Mouse (Mus musculus): ENCODE measurements around the gene Hmgb2. TPM values are rescaled to one million over a fixed set of nuclear protein-coding genes. Genes with fewer than 3 reads are reported as not detected.

Gene Hmgb2
- total and polyA plus RNA-seq, 3 experiments = 144 to 241 (median 165) TPM

DNA sequence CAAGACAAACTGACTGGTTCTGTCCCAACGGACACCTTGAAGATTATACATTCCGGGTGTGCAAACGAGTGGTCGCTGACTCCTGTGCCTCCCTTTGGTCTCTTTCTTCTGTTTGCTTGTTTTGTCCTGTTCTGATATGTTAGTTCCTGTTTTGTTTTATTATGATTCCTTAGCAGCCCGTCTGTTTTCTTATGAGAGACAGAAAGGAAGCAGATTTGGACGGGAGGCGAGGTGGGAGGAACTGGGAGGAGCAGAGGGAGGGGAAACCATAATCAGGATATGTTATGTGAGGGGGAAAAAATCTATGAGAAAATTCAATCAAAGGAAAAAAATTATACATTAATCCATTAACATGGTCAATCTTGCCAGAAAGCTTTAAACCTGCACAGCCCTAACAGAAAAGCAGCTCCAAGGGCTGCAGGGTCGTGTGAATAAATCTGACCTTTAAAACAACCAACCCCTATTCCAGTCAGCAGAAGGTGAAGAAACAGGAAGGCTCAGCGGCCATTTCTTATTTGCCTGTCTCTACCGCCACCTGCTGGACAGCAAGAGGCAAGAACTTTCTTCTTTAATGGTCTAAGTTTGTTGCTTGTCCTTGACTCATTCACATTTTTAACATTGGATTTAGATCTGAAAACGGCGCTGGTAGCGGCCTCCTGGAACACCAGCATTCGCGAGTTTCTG, 19.1 kb downstream of the Hmgb2 start:
- Histone ChIP-seq H3K9me3 (replicated peaks; ENCODE audit: low read length) (peaks cover 7% of the 10 kb centered on the region), H3K36me3 (replicated peaks in 1 of 2; ENCODE audit: control insufficient read depth in 1 of 2, insufficient read depth in 1 of 2, low read length in 1 of 2) (peaks cover 34 to 76% of the 10 kb centered on the region in 2 experiments), H3K4me3 (replicated peaks in 1 of 3; ENCODE audit: low read depth in 2 of 3, low read length in 2 of 3, poor library complexity in 1 of 3) (no peak overlapping the region), H3K79me2 (replicated peaks; ENCODE audit: control insufficient read depth, extremely low read depth, insufficient read depth, poor library complexity, severe bottlenecking) (no peaks in the 10 kb centered on the region), H3K4me1 (ENCODE audit: control insufficient read depth in 1 of 2, insufficient read depth in 2 of 2) (peaks cover 0 to 11% of the 10 kb centered on the region in 2 experiments; a peak in 1 of 4 replicates), H3K4me2 (ENCODE audit: insufficient read depth, low read depth, poor library complexity, severe bottlenecking) (no peak overlapping the region), H3K9ac (ENCODE audit: insufficient read depth, low read depth) (no peak overlapping the region), H3K27me3 (replicated peaks) (no peaks in the 10 kb centered on the region), H3K27ac (ENCODE audit: insufficient read depth, low read depth) (no peak overlapping the region)
- DNase-seq (ENCODE audit: extremely low read depth) = peak; percentile 85
- no peak for TF ChIP-seq ZMIZ1 (IDR thresholded peaks at IDR 0.05; ENCODE audit: low read depth, low read length)
- TF ChIP-seq MEF2A (IDR thresholded peaks at IDR 0.05; ENCODE audit: borderline replicate concordance, low read depth, low read length) = no peak
- peak; percentile 27; the same call in 1 of the 2 replicates for TF ChIP-seq IRF4 (IDR thresholded peaks at IDR 0.05; ENCODE audit: low read depth, low read length)
- TF ChIP-seq USF1 (IDR thresholded peaks at IDR 0.05; ENCODE audit: low read depth, low read length) = no peak
- no peak for TF ChIP-seq USF2 (conservative IDR thresholded peaks at IDR 0.05; ENCODE audit: low read depth, low read length)
- no peak for TF ChIP-seq CHD2 (IDR thresholded peaks at IDR 0.05; ENCODE audit: low read length)
- peak; percentile 64 for TF ChIP-seq ZC3H11A (IDR thresholded peaks at IDR 0.05; ENCODE audit: low read depth, low read length)
- TF ChIP-seq ZKSCAN1 (IDR thresholded peaks at IDR 0.05; ENCODE audit: borderline replicate concordance, low read depth, low read length) = no peak
- TF ChIP-seq TBP (conservative IDR thresholded peaks at IDR 0.05; ENCODE audit: low read depth, low read length) = no peak
- TF ChIP-seq POLR2AphosphoS2 (IDR thresholded peaks at IDR 0.05; ENCODE audit: low read depth, low read length) = no peak
- no peak for TF ChIP-seq MAX (IDR thresholded peaks at IDR 0.05; ENCODE audit: low read length)
- TF ChIP-seq KAT2A (IDR thresholded peaks at IDR 0.05; ENCODE audit: insufficient replicate concordance, low read length) = no peak
- TF ChIP-seq ETS1 (conservative IDR thresholded peaks at IDR 0.05; ENCODE audit: low read depth, low read length) = no peak
- TF ChIP-seq HCFC1 (IDR thresholded peaks at IDR 0.05; ENCODE audit: low read depth, low read length) = 0 out of 2 replicates have a peak, but pooled peaks have one; percentile 17
- no peak for TF ChIP-seq JUND (conservative IDR thresholded peaks at IDR 0.05; ENCODE audit: low read depth, low read length)
- TF ChIP-seq RAD21 (IDR thresholded peaks at IDR 0.05; ENCODE audit: low read depth, low read length) = peak; percentile 89
- TF ChIP-seq TCF12 (IDR thresholded peaks at IDR 0.05; ENCODE audit: low read depth, low read length) = no peak
- no peak for TF ChIP-seq ZNF384 (IDR thresholded peaks at IDR 0.05; ENCODE audit: low read depth, low read length)
- no peak for TF ChIP-seq EP300 (IDR thresholded peaks at IDR 0.05; ENCODE audit: low read length)
- peak; percentile 69 to 91 for TF ChIP-seq CTCF (conservative IDR thresholded peaks at IDR 0.05 in 1 of 2, IDR thresholded peaks at IDR 0.05 in 1 of 2; ENCODE audit: low read depth in 2 of 2, low read length in 2 of 2)
- TF ChIP-seq ELF1 (IDR thresholded peaks at IDR 0.05; ENCODE audit: low read depth, low read length) = peak; percentile 33; the same call in 1 of the 2 replicates
- no peak; the same call in 1 of the 2 replicates for TF ChIP-seq JUN (IDR thresholded peaks at IDR 0.05; ENCODE audit: insufficient read depth, low read depth, low read length)
- no peak for TF ChIP-seq POLR2A (IDR thresholded peaks at IDR 0.05; ENCODE audit: low read depth, low read length)
- TF ChIP-seq NELFE (IDR thresholded peaks at IDR 0.05; ENCODE audit: low read depth, low read length) = no peak
- peak; percentile 93 for TF ChIP-seq SMC3 (IDR thresholded peaks at IDR 0.05; ENCODE audit: low read depth, low read length)
- TF ChIP-seq MAZ (IDR thresholded peaks at IDR 0.05; ENCODE audit: low read depth, low read length) = no peak
- no peak for TF ChIP-seq GABPA (IDR thresholded peaks at IDR 0.05; ENCODE audit: insufficient replicate concordance, low read depth, low read length)
- in situ Hi-C loops (cut with MboI; ENCODE audit: low pct_ligation_motif_present, low pct_unique_long_range_greater_than_20kb, low sequenced_read_pairs) (loop anchor here (5.0 kb wide), 1 partner anchor 104 kb away; no protein-coding TSS in a partner anchor), dilution Hi-C loops (cut with MboI; ENCODE audit: extremely low pct_ligation_motif_present, extremely low pct_unique_long_range_greater_than_20kb, low sequenced_read_pairs) (no loop called here)
